Mouse (Mus musculus): ENCODE data around the gene Nog.

Gene Nog

GRCm38 (mm10) chr11:89267520-89267919, 34.6 kb downstream of the Nog start:
- no peak for DNase-seq (ENCODE audit: low spot score)

- DNase-seq (ENCODE audit: low spot score), result no peak
These were observed 37.1 kb downstream of the Nog start for GRCm38 (mm10) chr11:89265080-89265479.

GRCm38 (mm10) chr11:89259338-89259915, 42.7 kb downstream of the Nog start:
- no peak for DNase-seq (ENCODE audit: low spot score)

- no peak for DNase-seq (ENCODE audit: low spot score)
These were observed 44.2 kb downstream of the Nog start for GRCm38 (mm10) chr11:89257893-89258292.

GRCm38 (mm10) chr11:89253973-89254372, 48.2 kb downstream of the Nog start:
- no peak for DNase-seq (ENCODE audit: low spot score)
